Mouse (Mus musculus) spleen, adult 2 months (tissue): Measurements from ENCODE around the gene Bbs9. TPM values are rescaled to one million over a fixed set of nuclear protein-coding genes. Genes with fewer than 3 reads are reported as not detected.
A peak's percentile ranks its signal among the peaks of the same experiment; 100 is the strongest.
"Not testable (repeated sequence)": the region's sequence is repeated elsewhere in the genome, so short reads cannot be mapped to it uniquely, and the experiment has no call there.

Experiments used
- DNase-seq, 2 experiments: peaks; one replicate each; pipeline versions ENCODE4 v3.0.0 to v3.0.0-alpha.2; 2012 to 2021; ENCODE audit warnings: low spot score in 2 of 2, low read depth in 1 of 2
- H3K27ac ChIP-seq: fragments of 200-500 bp; 2 replicates; pipeline ENCODE4 v1.5.1; 2012; ENCODE audit warnings: low read length, inconsistent platforms; ENCODE audit not compliant: insufficient read depth
- H3K27me3 ChIP-seq: fragments of 200-500 bp; 2 replicates; pipeline ENCODE4 v1.6.1; 2012; ENCODE audit warnings: mild to moderate bottlenecking, moderate library complexity, low read length, inconsistent platforms; ENCODE audit not compliant: control insufficient read depth, insufficient read depth
- H3K36me3 ChIP-seq: fragments of 200-500 bp; 2 replicates; pipeline ENCODE4 v1.6.1; 2012; ENCODE audit warnings: mild to moderate bottlenecking, low read length, inconsistent platforms; ENCODE audit not compliant: control insufficient read depth, insufficient read depth
- H3K4me1 ChIP-seq: fragments of 200-500 bp; 2 replicates; pipeline ENCODE4 v1.6.1; 2011; ENCODE audit warnings: inconsistent platforms; ENCODE audit not compliant: control insufficient read depth, insufficient read depth, insufficient read length
- H3K4me3 ChIP-seq: fragments of 200-500 bp; 2 replicates; pipeline ENCODE4 v1.5.1; 2011; ENCODE audit warnings: mild to moderate bottlenecking, inconsistent platforms; ENCODE audit not compliant: insufficient read depth, insufficient read length; ENCODE audit errors: extremely low read depth
- CTCF ChIP-seq: fragments of 200-500 bp; IDR thresholded peaks from 2 replicates; pipeline ENCODE4 v1.5.1; 2011; ENCODE audit warnings: mild to moderate bottlenecking, inconsistent platforms; ENCODE audit not compliant: insufficient read depth, insufficient read length, insufficient replicate concordance; ENCODE audit errors: extremely low read depth
- POLR2A ChIP-seq: fragments of 200-500 bp; IDR thresholded peaks from 2 replicates; pipeline ENCODE4 v1.6.1; 2011; ENCODE audit warnings: low read depth, low read length, inconsistent platforms
- WGBS: fragments of 180-500 bp; shearing (Covaris S2); methylation state at CpG from one replicate; pipeline ENCODE4 v1.1.7; 2018; 5-methylcytosine and 5-hydroxymethylcytosine counted together
- polyA plus RNA-seq: library from polyadenylated mRNA; depleted of rRNA; stranded (reverse); fragments of >200 nt; gene quantifications from 2 replicates; pipeline ENCODE4 v1.2.3, GENCODE M21; 2012

Bbs9 gene
- polyA plus RNA-seq, 1 experiment, result 11.5 TPM

DNA sequence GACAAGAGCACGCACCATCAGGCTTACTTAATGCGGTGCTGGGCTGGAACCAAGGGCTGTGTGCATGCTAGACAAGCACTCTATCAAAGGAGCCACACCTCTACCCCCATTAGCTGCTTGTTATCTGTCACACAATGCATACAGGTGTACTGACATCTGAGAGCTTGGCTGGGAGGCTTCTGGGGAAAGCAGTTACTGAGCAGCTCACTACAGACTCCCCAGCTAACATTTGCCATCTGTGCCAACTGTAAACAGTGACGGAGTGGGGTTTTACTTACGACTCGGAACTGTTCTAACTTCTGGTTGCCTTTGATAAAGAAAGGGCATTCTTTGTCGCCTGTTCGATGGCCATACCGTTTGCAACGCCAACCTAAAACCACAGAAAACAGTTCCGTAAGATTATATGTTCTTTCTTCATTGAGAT is 22.0 kb upstream of the Bbs9 start:
- no peak overlapping the region for H3K27ac ChIP-seq
- WGBS, result 86% methylated on average over 10 of the region's 10 CpGs
- peaks cover 45% of the 10 kb centered on the region for H3K36me3 ChIP-seq
- H3K4me1 ChIP-seq, result peaks cover 5% of the 10 kb centered on the region; the same call in 1 of the 2 replicates
- H3K4me3 ChIP-seq, result no peak overlapping the region
- DNase-seq, result no peak
- H3K27me3 ChIP-seq, result no peaks in the 10 kb centered on the region
- TF ChIP-seq POLR2A (no peak), CTCF (no peak)

DNA sequence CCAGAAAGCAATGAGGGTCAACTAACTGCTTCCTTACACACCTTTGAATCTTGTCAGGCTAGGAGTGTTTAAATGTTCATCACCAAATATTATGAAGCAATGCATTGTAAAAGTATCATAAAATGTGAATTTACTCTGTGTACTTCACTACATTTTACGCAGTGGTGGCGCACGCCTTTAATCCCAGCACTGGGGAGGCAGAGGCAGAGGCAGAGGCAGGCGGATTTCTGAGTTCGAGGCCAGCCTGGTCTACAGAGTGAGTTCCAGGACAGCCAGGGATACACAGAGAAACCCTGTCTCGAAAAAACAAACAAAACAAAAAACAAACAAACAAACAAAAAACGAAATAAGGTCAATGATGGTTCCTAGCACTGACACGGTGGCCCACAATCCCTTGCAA is 21.5 kb upstream of the Bbs9 start, which contains the start of gene Gm17545:
Gene Gm17545, plus strand, starts transcription at position 301 of the 400 bp plus-strand sequence.
- H3K4me1 ChIP-seq, DNase-seq, H3K27ac ChIP-seq, H3K27me3 ChIP-seq, H3K4me3 ChIP-seq: not testable (repeated sequence)
- peaks cover 43% of the 10 kb centered on the region for H3K36me3 ChIP-seq
- WGBS, result 92% methylated on average over 8 of the region's 8 CpGs

DNA sequence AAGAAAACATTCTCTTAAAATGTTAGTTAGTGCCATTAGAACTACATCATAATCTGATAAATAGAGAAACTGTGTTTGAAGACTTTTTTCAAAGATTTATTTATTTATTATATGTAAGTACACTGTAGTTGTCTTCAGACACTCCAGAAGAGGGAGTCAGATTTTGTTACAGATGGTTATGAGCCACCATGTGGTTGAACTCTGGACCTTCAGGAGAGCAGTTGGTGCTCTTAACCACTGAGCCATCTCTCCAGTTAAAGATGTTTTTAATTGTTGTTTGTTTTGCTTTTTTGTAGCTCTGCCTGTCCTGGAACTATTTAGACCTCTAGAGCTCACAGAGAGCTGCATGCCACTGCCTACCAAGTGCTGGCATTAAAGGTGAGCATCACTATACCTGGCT is 20.5 kb upstream of the Bbs9 start:
- DNase-seq, result no peak
- Histone ChIP-seq H3K4me3 (no peak overlapping the region), H3K36me3 (peaks cover 40% of the 10 kb centered on the region), H3K27me3 (no peaks in the 10 kb centered on the region), H3K4me1 (peaks cover 5% of the 10 kb centered on the region; the same call in 1 of the 2 replicates), H3K27ac (no peak overlapping the region)
- TF ChIP-seq POLR2A, result no peak
- TF ChIP-seq CTCF, result no peak

GRCm38 (mm10) chr9:22457142-22457835 is 18.2 kb upstream of the Bbs9 start:
- peak overlapping the region; percentile 84 for H3K27ac ChIP-seq
- H3K36me3 ChIP-seq, result peaks cover 34% of the 10 kb centered on the region
- H3K4me1 ChIP-seq, result peaks cover 5% of the 10 kb centered on the region; the same call in 1 of the 2 replicates
- 42% methylated on average over 11 of the region's 11 CpGs for WGBS
- no peak for TF ChIP-seq CTCF
- TF ChIP-seq POLR2A, result no peak; the same call in 1 of the 2 replicates
- peak overlapping the region; percentile 54 for H3K4me3 ChIP-seq
- no peaks in the 10 kb centered on the region for H3K27me3 ChIP-seq
- DNase-seq, result peak; percentile 58 to 63

DNA sequence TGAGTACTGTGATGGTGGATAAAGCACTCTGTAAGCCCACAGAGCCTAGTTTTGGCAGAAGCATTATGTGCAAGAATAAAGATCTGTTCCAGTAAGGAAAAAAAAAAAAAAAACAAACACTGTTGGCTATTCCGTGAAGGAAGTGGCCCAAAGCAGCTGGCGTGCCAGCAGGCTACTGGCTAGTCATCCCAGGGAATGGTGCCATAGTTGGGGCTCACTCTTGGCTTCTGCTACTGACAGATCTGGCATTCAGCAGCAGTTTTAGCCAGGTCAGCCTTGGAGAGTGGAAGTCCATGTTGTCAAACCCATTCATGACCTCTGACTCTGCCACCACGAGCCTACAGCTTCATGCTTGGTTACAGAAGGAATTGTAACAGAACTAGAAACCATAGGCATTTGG is 13.6 kb upstream of the Bbs9 start:
- H3K27me3 ChIP-seq, result no peaks in the 10 kb centered on the region
- peaks cover 12% of the 10 kb centered on the region; the same call in 1 of the 2 replicates for H3K36me3 ChIP-seq
- DNase-seq, result no peak
- H3K4me1 ChIP-seq, result peaks cover 4% of the 10 kb centered on the region; the same call in 1 of the 2 replicates
- no peak for TF ChIP-seq POLR2A
- no peak for TF ChIP-seq CTCF
- H3K27ac ChIP-seq, result no peak overlapping the region
- 93% methylated on average over 3 of the region's 3 CpGs for WGBS
- H3K4me3 ChIP-seq, result no peak overlapping the region

DNA sequence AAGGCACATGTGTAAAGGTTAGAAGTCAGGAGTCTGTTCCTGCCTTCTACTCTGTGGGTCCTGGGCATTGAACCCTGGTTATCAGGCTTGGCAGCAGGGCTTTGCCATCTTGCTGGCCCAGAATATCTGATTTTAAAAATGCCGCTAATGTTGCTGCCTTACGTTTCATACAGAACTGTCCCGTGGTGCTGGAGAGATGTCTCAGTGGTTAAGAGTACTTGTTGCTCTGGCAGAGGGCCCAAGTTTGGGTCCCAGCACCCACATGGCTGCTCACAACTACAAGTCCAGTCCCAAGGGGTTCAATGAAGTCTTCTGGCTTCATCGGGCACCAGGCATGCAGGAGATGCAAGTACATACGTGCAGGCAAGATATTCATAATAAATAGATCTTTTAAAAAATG is 9.3 kb upstream of the Bbs9 start:
- 79% methylated on average over 5 of the region's 5 CpGs for WGBS
- H3K4me1 ChIP-seq, result peaks cover 2% of the 10 kb centered on the region; the same call in 1 of the 2 replicates
- H3K27ac ChIP-seq, result no peak overlapping the region
- TF ChIP-seq CTCF, result no peak
- TF ChIP-seq POLR2A, result no peak
- peaks cover 5% of the 10 kb centered on the region; the same call in 1 of the 2 replicates for H3K36me3 ChIP-seq
- no peak for DNase-seq
- H3K4me3 ChIP-seq, result no peak overlapping the region
- H3K27me3 ChIP-seq, result no peaks in the 10 kb centered on the region
